Mouse (Mus musculus): Measurements from ENCODE around the gene Frmd4b.

The Frmd4b gene

DNA sequence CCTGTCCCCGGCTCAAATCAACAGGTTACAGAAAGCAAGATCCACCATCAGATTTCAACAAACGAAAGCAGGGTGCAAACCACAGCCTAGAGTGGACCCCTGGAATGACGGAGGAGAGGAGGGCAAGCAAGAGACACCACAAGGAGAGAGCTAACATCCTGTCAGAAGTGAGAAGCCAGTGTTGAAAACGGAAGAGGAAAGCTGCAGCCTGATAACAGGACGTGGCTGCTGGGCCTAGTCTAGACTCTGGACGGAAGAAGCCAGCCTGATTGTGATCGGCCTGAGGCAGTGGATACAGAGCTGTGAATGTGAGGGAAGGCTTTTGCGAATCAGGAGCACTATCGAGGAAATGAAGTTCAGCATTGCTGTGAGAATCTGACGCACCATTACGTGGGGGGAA is 296.2 kb downstream of the Frmd4b start:
- in situ Hi-C loops (cut with MseI, MboI), result no loop called here

DNA sequence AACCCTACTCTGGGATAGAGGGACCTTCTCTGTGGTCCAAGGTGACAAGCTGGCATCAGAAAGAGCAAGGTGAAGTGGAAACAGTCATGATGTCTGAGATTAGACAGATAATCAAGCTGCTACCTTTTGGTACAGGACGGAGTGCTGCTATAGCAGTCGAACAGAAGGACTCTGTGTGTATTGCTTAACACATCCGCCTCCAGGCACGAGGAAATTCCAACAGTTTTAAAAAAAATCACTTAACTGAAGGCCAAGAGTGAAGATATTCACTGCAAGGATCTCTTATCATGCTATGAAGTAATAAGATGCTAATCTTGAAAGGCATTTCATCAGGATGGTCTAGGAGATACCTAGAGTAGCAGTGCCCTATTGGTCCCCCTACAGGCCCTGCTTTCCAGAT is 298.3 kb downstream of the Frmd4b start:
- in situ Hi-C loops (cut with MseI, MboI), result no loop called here

DNA sequence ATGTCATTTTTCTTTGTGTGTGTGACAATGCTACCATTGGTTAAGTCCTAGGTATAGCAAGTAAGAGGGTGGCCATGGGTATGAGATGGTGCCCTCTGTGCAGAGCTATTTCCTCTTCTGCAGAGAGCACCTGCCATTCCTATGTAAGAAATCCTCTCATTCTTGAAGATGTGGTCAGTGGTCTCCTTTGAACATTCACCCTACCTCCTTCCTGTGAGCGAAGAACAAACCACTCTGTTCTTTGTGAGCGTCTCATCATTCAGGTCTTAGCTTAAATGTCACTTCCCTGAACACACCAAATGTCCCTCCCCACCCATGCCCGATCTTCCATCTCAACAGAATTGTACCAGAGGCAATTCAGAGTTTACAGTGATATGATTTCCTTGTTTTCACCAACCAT is 299.4 kb downstream of the Frmd4b start:
- in situ Hi-C loops (cut with MseI, MboI), result no loop called here

DNA sequence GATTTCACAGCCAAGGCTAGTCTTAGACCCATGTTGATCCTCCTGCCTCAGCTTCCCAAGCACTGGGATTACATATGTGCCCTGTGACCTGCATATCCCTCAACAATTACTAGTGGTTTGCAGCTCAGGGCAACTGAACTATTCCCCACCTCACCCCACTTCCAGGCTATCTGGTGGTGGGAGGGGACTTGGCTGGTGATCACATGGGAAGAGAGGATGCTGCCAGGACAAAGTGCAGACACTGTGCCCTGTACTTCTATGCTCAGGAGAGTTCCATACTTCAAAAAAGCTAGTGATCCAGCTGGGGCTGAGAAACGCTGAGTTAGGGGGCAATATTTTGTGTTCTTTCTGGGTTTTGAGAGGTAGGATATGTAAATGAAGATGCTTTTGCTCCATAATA is 300.6 kb downstream of the Frmd4b start:
- in situ Hi-C loops (cut with MseI, MboI), result no loop called here

DNA sequence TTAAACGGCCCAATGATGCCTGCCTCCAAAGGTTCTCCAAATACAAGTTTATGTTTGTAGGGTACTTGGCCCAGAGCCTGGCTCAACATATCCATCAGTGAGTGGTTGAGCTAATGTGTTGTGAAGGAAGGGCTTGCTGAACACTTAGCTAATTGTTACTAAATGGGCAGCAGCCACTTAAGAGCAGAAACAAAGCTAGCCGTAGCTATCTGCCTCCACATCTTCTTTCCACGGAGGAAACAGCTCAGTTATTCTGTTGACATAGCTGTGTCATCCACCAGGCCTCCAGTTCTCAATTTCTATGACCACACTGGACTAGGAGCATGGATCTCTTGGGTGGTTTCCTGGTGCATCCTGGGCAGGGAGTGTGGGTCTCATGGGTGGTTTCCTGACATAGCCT is 302.0 kb downstream of the Frmd4b start:
- in situ Hi-C loops (cut with MseI, MboI), result no loop called here

DNA sequence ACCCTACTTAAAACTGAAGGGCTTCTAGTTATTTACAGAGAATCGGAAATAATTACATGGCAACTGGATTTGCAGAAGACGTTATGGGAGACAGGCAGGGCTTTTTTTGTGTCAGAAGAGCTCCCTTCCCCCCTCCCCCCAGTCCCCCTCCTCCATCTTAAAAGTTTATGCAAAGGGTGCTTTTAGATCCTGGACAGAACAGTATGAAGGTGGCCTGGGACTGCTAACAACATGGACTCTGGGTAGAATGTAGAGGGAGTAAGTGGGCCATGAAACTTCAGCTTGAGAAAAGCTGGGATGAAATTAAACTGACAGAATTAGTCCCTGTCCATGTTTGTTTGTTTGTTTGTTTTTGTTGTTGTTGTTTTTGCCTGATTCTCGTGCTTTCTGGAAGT is 304.8 kb downstream of the Frmd4b start:
- in situ Hi-C loops (cut with MseI, MboI), result no loop called here

DNA sequence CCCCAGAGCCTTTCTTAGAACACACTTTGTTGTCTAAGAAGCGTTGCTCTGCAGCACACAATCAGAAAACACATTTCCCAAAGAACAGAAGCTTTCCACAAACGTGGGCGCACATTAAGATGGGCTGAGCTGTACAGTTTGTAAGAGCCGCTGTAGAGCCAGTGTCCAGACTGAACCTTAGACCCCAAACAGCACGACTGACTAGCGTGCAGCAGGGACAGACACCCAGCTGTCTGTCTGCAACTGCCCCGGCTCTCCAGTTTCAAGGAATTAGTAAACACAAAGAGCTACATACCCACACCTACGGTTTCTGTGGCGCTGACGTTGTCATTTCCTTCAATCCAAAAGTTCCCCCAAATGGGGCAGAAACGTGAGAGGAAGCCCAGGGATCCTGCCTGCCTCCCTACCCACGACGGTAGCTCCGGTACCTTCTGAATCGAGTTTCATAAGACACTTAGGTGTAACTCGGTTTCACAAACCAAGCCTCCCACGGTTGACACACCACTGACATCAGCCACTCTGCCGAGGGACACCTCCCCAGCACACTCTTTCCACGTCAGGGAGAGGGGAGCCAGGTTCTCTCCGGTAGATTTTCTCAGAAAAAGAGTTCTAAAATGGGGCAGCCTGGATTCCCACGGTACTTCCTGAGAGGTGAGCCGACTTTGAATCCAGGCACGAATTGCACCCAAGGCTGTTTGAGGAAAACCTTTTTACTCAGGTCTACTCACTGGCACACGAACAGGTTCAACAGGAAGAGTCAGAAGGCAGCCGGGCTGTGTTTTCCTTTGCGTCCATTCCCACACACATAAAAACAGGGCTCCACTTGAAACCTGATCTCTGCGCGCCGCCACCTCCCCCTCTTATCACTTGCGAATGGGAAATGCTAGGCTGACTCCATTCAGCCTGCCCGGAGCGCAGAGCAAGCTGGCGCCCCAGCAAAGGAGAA is 305.5 kb downstream of the Frmd4b start:
- in situ Hi-C loops (cut with MseI, MboI), result no loop called here

DNA sequence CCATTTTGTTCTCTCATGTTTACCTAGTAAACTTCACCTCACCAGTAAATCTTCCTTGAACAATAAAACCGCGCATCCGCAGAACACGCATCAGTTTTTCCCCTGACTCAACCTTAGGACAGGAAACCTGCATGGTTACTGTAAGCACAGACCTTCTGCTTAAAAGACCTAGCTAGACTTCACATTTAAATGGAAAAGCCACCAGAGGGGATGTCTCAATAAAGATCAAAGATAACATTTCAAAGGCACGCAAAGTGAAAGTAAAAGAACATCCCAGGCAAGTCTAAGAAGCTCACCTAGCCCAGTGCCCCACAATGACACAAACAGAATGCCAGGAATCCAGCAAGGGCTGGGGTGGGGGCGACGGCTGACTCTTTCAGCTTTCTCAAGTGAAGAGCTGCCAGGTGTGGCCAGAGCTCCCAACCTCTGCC is 306.4 kb downstream of the Frmd4b start:
- in situ Hi-C loops (cut with MseI, MboI), result no loop called here

DNA sequence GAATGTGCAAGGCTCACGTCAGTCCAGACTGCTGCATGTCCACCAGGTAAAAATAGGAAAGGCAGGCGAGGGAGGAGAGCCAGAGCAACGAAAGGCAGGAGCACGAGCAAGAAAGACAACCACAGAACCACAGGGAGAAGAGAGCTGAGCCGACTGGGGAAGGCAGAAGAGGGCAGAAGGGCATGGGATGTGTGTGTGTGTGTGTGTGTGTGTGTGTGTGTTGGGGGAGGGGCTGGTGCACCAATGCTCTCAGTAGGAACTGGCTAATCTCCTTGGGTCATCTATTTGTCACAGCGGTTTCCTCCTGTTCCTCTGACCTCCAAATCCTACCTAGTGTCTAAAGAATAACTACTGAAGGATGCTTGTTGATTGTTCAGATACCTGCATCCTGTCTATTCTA is 308.2 kb downstream of the Frmd4b start:
- in situ Hi-C loops (cut with MseI, MboI), result no loop called here

DNA sequence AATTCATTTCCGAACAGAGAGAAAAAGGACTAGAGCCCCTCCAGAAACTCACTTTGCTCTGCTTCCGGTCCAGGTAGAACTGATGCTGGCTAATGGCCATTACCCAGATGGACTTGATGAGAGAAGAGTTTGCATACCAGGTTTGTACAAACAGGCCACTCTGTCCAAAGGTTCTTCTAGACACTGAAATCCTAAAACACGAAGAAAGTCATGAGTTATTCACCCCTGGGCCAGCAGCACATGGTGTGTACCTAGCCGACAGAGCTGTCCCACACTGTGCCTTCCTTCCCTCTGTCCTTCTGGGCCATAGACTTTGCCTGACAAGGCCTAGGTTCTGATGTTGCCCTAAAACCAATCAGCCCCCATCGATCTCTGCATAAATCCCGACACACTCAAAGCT is 308.8 kb downstream of the Frmd4b start:
- in situ Hi-C loops (cut with MseI, MboI), result no loop called here

DNA sequence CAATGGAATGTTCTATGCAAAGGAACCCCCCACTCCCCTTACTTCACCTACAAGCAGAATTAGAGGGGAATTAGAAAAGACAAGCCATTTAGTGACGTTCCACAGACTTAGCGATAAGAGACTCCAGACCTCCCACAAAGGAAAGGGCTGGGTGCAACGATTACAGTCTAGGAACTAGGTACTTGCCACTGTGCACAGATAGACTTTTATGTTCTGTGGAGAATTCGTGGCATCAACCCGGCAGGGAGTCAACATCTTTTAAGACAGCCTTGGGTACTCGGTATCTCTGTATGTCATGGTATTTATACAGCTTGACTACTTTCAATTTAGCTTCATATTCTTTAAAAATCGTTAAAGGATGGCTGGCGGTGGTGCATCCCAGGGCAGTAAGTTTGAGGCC is 310.1 kb downstream of the Frmd4b start:
- in situ Hi-C loops (cut with MseI, MboI), result no loop called here

DNA sequence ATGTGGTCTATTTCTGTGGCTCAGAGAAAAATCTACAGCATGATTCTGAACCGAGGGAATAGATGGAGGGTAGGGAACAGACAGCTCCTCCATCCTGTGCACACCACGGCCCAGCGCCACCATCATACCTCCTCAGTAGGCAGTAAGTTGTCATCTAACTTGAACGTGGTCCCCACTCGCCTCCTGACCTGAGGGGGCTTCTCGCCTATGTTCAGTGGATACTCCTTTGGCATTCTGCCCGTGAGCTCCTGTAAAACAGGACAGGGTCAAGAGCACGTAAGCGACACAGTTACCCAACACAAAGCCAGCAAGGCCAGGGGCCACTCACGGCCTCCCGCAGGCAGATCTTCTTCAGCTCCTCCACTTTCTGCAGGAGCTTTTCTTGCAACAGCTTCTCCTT is 311.0 kb downstream of the Frmd4b start:
- in situ Hi-C loops (cut with MseI, MboI), result no loop called here

DNA sequence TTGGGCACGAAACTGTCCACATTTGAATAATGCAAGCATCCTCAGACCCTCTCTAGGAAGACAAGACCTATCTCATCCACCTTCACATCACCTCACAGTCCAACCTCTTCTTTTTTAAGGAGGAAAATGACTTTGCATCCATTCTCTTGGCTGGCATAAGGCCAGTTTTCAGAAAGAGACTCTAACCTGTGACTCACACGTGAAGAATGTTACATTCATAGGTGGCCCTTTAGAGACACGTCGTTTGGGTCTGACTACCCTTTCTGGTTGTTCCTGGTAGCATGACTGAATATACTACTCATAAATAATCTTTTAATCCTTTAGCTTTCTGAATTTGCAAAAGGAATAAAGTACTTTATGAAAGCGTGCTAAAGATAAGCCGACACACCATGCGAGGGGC is 311.9 kb downstream of the Frmd4b start:
- in situ Hi-C loops (cut with MseI, MboI), result no loop called here

DNA sequence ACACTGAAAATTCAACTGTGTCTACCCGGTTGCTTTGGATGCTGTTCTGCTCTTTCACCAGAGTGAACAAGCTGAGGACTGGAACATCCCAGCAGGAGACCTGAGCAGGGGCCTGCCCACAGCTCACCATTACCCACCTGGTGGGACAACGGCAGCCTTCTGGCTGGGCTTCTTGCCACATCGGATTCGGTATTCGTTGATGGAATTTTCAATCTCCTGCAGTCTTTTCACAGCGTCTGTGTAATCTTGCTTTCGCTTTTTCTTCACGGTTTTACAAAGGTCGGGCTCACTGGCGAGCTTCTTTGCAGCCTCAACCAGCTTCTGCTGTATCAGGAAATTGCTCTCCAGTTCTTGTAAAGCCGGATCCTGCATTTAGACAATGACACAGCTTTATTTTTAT is 312.3 kb downstream of the Frmd4b start:
- in situ Hi-C loops (cut with MseI, MboI), result no loop called here

DNA sequence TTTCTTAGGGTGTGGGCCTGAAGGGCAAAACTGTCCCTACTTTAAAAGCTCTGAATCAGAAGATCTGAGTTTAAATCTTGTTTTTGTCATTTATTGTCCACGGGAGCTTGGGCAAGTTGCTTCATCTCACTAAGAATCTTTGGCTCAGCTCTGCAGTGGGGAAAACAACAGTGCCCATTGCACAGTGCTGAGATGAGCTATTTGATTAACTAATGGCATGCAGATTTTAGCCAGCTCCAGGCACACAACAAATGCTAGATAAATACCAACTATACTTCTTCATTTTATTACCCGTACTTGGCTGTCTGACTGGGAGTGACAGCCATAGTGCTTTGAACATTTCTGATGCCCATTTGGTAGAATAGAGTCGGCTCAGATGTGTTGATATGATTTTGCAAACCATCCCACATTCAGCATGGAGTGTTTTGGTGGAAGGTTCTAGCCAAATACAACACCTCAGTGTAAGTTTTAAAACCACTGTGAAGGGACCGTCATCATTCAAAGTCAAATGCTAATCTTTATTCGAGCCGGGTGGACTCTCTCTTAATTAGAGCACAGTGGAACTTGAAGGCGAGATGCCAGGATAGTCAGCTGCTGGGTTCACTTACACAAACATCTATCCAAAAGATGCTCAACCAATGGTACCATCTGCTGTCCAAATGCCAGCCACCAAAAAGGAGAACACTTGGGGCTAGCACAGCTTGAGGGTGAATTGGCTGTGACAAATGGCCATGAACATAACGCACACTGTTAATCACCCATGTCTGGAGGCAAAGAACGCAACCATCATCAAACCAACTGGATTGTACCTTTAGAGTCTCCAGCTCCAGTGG is 313.8 kb downstream of the Frmd4b start:
- in situ Hi-C loops (cut with MseI, MboI), result no loop called here

DNA sequence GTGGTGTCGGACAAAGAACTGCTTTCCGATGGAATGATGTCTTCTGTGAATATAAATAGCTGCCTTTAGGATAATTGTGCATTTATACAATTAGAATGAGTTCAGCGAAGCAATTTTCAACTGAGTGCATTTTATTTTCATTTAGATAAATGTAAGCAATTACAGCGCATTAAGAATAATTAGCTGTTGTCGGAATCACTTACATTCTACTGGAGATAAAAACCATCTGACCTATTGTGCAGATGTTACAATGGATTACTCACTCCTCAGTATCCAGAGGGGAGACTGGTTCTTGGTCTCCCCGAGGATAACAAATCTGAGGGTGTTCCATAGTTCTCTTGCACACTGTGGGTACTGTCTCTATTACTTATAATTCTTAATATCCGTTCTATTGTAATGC is 315.0 kb downstream of the Frmd4b start:
- in situ Hi-C loops (cut with MseI, MboI), result no loop called here

DNA sequence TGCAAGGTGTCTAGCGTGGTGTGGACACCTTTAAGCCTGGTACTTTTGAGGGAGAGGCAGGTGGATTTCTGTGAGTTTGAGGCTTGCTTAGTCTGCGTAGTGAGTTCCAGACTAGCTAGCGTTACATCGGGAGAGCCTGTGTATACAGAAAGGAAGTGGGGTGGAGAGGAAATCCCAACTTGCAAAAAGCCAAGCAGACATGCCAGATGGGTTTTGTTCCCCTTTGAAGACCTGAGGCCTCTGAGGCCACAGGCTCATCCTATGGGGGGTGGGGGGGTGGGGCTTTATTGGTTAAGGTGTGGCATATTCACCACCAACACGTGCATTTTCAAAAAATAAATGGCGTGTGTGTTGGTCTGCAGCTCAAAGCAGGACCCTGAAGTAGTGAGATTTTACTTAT is 316.7 kb downstream of the Frmd4b start:
- in situ Hi-C loops (cut with MseI, MboI), result no loop called here

DNA sequence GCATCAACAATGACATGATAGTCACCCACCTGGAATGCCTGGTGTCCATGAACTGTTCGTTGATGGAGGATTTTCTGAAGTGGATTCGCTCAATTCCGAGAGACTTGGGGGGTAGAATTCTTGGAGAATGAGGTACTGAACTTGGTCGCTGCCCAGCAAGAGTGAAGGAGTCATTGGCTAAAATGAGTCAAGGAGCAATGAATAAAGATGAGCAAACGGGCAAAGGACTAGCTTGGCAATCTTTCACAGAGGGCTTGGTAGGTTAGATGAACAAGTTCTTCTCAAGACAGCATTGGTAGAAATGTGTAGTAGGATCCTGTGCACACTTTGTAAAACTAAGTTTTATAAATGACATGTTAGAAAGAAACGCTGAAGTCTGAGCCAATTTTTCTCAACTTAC is 317.2 kb downstream of the Frmd4b start:
- in situ Hi-C loops (cut with MseI, MboI), result no loop called here

DNA sequence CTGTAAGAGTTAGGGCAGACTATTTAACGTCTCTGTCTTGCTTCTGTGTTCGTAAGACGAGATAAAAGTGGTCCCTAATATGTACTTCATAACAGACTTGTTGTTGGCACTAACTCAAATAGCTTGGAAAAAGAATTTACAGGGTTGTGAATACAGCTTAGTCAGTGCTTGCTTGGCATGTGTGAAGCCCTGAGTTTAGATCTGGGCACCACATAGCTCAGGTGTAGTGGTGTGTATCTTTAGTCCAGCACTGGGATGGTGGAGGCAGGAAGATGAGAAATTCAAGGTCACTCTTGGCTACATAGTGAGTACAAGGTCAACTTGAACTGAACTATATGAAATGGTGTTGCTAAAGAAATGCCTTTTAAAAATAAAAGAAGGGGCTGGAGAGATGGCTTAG is 320.2 kb downstream of the Frmd4b start:
- in situ Hi-C loops (cut with MseI, MboI), result no loop called here

DNA sequence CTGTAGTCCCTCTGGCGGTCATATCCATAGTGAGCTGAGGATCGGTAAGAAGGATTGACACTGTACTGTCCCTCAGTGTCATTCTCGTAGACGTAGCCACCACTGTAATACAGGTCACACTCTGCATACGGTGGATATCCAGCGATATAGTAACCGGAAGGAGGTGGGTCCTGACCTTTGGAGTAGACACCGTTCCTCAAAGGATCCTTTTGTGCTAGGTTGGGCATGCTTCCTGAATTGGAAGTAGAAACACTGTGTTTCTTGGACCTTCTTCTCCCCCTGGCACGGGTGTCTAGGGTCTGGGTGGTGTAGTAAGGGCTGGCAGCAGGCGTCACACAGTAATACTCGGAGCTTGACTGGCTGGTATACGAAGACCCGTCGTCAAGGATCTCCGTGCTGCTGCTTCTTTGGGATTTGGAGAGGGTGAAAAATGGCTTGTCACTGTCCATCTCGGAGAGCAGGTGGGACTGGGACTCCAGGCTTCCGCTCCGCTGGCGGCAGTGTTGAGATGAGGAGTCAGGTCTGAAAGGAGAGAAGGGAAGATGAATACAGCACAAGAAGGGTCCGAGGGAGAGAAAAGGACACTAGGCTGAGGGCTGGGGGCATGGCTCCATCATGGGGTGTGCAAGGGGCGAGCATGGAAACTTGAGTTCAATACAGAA is 321.3 kb downstream of the Frmd4b start:
- in situ Hi-C loops (cut with MseI, MboI), result no loop called here

DNA sequence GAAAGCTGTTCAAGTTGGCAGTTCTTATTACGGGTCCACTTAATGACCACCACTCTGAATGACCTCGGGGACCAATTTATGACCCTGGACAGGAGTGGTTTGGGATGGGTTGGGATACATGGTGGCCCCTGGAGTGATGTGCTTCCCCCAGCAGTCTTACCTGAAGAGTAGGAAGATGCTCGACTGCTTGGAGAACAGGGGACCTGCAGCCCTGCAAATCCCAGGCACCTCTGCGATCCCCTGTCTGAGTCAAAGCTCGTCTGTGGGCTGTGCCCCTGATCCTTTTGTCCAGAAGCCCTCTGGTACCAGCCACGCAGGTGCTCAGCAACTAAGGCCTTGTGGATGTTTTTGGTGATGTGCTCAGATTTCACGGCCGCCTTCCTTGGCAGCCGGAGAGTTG is 321.9 kb downstream of the Frmd4b start:
- in situ Hi-C loops (cut with MseI, MboI), result no loop called here

Measured in mouse trophoblast stem cell (cell line).